Mouse (Mus musculus) urinary bladder, postnatal 14 days (tissue): ENCODE results near the gene P3h4.

Experiments used
- DNase-seq: peaks from one replicate; pipeline ENCODE4 v3.0.0; 2021; ENCODE audit warnings: low spot score

P3h4 gene

DNA sequence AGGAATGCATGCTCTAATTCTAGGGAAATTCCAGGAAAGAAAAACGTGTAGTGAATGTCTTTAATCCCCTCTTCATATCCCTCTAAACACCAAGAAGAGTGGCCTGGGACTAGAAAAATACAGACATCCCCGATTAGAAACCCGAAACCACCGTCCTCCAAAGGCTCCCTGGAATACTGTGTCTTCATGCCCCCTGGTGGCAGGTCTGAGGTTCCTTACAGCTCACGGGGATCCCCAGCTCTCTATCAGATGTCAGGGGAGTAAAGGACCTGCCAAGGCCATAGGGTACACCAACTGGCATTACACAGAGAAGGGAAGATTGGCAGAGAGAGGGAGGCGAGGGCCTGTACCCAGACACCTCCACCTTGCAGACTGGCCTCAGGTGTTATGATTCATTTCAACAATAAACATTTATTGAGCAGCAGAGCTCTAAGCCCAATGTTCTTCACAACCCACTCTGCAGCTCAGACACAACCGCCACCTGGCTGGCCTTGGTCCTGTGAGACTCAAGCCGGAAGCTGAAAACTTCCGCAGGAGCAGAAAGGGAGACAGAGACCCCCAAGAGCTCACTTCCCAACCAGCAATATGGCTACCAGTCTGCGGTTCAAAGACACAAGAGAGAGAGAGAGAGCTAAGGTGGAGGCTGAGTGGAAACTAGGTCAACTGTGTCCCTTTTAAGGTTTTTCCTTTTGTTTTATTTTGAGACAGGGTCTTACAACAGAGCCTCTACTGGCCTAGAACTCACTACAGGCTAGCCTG is 6.4 kb downstream of the P3h4 start:
- peak; percentile 77 for DNase-seq

- DNase-seq: peak; percentile 45
Observed at GRCm38 (mm10) chr11:100406995-100407705, 7.5 kb downstream of the P3h4 start.

- DNase-seq: peak; percentile 61
Observed at GRCm38 (mm10) chr11:100406273-100406672, 8.4 kb downstream of the P3h4 start.

GRCm38 (mm10) chr11:100404456-100405074 is 10.1 kb downstream of the P3h4 start:
- DNase-seq: no peak

DNA sequence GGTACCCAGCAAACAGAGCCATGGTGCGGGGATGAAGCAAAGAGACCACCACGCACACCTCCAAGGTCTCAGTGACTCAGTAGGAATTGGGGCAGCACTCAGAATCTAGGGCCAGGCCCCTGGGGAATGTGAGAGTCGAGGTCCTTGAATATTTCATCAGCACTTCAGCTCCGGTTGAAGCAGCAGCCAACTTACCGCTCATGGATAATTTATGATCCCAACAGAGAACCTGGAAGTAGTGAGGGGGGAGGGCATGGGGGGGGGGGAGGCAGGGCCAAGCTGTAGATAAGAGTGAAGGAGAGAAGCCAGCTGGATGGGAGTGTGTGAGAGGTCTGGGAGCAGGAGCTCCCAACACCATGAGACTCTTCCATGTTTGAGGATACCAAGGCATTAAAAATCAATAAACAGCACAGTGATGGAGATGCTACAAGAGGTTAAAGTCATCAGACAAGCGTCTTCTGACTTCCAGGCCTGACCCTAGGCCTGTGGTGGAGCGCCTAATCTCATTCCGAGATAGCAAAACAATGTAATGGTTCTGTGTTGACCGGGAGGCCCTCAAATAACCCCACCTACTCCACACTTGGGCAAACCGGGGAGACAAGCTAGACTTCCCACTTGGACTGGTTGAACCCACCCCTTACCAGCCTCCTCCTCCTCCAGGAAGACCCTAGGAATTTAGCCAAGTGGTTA is 11.0 kb downstream of the P3h4 start:
- DNase-seq: no peak

DNA sequence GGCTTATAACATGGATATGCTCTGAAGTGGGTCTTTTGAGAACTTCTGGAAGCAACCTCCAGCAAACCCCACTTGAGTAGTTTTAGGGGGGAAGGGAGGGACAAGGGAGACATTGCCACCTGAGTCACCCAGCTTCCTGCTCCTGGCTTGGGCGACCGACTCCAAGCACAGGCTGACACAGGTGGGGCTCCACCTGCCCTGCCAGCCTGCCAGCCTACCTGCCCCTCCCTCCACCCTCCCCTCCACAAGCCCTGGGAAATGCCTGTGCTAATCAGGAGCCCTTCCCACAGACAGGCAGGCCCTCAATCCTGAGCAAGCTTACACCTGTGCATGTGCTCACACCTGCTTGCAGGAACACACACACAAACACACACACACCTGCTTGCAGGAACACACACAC is 12.0 kb downstream of the P3h4 start:
- peak; percentile 68 for DNase-seq

DNA sequence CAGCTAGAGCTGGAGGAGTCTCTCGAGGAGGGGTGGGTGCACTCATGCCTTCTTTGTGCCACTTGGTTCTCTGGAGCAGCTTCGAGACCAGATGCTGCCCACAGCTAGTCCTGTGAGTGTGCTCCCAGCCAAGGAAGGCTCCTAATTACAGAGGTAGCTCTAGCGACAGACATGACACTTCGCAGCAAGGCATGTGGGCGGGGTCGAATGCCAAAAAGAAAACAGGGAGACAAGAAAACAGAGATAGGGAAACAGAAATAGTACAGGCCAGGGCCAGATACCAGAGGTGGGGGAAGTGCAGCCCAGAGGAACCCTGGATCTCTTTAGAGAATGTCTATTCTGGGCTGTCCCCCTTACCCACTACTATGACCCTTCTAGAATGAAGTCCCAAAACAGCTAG is 12.4 kb downstream of the P3h4 start:
- no peak for DNase-seq

DNA sequence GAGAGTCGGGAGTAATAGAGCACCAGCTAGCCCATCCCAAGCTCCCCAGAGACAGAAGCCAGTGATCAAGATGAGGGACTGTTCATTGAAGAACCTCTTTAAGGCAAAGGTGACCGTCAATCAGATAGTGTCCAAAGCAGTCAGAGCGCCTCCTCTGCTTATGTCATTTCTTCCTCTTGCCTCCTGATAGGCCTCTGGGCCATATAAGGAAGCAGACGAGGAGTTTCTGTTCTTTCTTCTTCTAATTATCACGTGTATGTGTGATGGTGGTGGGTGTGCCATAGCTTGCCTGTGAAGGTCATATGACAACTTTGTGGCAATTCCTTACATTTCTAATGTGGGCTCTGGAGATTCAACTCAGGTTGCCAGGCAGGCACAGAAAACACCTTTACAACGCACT is 13.8 kb downstream of the P3h4 start:
- DNase-seq: no peak

GRCm38 (mm10) chr11:100399727-100400538 is 14.7 kb downstream of the P3h4 start:
- no peak for DNase-seq

DNA sequence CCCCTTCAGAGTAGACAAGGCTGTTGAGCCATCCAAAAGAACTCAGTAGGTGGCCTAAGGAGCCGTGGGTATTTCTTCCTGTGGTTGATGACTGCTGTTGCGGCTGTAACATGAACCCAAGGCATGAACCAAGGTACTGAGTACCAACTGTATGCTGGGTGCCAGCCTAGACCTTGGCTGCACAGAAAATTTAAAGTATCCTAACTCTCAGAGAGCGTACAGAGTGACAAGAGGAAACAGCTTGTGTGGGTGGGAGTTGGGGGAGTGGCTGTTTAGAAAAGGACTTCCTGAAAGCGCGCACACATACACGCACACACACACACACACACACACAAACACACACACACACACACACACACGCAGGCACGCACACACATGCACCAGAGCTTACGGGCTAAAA is 15.3 kb downstream of the P3h4 start:
- DNase-seq: no peak

DNA sequence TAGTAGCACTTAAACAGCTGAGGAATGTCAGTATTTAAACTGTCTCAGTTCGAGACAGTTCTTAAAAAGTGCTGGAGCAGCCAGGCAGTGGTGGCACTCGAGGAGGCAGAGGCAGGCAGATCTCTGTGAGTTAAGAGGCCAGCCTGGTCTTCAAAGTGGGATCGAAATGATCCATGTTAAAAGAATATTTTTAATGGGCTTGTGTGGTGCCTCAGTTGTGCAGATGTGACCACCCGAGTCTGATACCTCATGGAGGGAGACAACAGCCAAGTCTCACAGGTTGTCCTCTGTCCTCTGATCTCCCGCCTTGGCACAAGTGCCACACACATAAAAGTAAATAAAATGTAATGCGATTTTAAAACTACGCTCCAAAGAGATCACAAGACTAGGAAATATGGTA is 16.1 kb downstream of the P3h4 start:
- no peak for DNase-seq

- DNase-seq: peak; percentile 100
Observed at GRCm38 (mm10) chr11:100397600-100398389, 16.8 kb downstream of the P3h4 start, which contains the start of gene Jup. Gene Jup (minus strand): TSS chr11:100397763.

DNA sequence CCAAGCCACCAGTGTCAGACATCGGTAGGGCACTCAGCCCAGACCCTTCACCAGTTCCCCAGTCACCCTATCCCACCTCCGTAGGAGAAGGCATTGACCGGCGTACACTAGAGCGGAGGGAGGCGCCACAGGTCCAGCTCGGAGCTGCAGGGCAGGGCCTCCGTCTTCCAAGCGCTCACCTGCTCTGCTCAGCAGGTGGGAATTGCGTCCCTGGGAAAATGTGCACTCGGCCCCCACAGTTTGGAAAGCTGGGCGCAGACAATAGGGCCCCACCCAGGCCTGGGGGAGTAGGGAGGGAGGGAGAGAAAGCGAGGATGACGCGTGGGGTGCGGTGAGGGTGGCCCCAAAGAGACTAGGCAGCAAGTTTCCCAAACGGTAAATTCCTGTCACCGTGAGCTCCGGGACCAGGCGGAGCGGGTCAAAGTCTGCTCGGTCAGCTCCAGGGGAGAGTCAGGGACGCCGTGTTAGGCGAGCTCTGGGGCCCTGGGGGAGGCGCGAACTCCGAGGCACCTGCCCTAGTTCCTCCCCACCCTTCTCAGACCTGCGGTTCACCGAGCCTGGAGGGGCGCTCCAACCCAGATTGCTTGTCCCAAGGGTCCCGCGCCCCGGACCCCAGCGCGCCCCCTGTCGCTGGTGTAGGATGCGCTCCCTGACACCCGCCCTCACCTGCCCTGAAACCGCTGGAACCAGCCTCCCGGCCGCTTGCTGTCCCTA is 17.6 kb downstream of the P3h4 start:
- peak; percentile 52 for DNase-seq

GRCm38 (mm10) chr11:100395861-100396631 is 18.6 kb downstream of the P3h4 start:
- DNase-seq: peak; percentile 52

- DNase-seq: peak; percentile 85
Observed at GRCm38 (mm10) chr11:100395200-100395599, 19.4 kb downstream of the P3h4 start.

DNA sequence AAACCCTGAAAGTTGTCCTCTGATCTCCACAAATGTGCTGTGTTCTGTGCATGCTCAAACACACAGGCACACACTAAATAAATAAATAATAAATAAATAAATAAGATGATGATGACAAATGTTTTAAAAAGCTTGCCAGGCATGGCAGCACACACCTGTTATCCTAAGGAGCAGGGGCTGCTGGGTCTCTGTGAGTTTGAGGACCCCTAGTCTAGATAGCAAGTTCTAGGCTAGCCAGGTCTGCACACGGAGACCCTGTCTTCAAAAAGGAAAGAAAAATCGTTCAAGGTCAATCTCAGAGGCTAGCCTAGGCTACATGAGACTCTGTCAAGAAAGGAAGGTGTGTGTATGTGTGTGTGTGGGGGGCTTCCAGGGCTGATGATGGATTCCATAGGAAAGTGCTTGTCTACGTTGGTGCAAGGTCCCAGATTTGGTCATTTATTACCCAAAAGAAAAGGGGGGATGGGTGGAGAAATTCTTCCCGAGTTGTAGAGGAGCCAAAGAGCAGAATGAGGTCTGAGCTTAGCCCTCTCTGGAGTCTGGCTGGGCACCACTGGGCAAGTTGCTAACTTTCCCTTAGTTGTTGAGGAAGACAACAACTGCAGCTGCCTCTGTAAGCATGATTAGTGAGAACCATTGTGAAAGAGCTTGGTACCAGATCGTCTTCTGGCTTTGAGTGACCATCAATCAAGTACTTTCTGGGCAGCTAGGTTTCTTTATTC is 20.1 kb downstream of the P3h4 start:
- no peak for DNase-seq

DNA sequence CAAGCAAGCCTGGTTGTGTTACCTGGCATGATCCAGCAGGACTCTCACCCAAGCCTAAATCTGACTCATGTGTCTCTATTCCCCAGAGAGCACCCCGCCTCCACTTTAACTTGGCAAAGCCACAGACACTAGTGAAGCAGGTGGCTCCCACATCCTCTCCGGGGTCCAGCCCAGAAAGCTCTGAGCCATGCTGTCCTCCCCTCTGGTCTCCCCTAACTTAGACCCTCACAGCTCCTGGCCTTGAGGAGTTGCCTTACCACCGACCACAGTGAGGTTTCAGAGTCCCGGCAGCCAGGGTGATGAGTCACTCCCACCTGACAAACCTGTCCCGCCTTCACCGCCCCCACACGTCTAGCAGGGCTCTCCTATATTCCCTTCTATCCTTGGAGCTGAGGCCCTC is 20.9 kb downstream of the P3h4 start:
- peak; percentile 69 for DNase-seq

- DNase-seq: no peak
Observed at GRCm38 (mm10) chr11:100392958-100393357, 21.7 kb downstream of the P3h4 start.

DNA sequence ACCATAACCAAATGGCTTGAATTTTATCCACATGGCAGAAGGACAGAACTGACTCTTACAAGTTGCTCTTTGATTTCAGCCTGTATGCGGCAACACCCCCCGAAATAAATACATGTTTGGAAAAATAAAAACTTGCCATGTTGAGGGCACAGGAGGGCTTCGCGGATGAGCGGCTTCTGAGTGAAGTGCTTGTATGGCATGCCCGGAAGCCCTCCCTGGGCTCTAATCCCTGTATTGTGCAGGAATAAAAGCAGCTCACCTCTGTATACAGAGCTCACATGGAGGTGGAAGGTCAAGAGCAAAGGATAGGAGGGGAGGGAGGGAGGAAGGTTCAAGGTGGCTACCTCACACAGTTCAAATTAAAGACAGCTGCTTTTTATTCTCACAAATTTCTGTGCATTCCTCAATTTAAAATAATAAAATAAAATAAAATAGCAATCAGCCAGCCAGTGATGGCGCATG is 22.7 kb downstream of the P3h4 start:
- DNase-seq: no peak
